Mouse (Mus musculus) ovary, postnatal 14 days (tissue): Measurements from ENCODE around the gene Gm12886.

Experiments
- DNase-seq: peaks from one replicate; pipeline ENCODE4 v3.0.0; 2022; ENCODE audit warnings: low spot score

Gm12886 gene

GRCm38 (mm10) chr4:121422999-121423398 lies at the start of gene Gm12886:
TSS of gene Gm12886 (minus strand) at chr4:121423099.
- DNase-seq: no peak
